Mouse (Mus musculus) T-cell, adult 66 days (primary cell): ENCODE data around the gene Flrt1. TPM values are rescaled to one million over a fixed set of nuclear protein-coding genes. Genes with fewer than 3 reads are reported as not detected.

Experiments used
- total RNA-seq, 2 experiments: library from RNA; stranded (reverse); gene quantifications; 3 replicates in 1 of 2; 4 replicates in 1 of 2; pipeline ENCODE4 v1.2.4; 2023

The Flrt1 gene
- total RNA-seq = not detected

DNA sequence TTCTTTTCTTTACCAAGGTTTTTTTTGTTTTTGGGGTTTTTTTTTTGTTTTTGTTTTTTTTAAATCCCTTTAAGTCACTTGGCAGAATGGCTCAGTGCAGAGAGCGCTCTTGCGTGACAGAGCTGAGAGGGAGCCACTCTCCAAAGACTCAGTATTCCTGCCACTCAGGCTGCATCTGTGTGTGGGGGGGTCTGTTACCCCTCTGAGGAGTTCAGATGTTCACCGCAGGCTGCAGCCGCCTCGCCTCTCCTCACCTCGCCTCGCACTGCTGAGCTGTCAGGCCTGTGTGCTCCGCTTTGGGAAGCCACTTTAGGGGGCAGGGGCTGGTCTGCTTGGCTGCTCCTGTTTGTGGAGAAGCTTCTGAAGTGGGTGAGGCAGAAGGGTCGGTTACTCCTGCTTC lies at the start of gene Flrt1:
TSS of gene Flrt1 (minus strand) at position 186 of the 400 bp plus-strand sequence.

GRCm38 (mm10) chr19:7056248-7057087 lies 49.1 kb downstream of the Flrt1 start, which contains the start of gene Macrod1:
TSS of gene Macrod1 (plus strand) at chr19:7056810.

Other genes with a start within 250 kb of the Flrt1 start
- gene Ccdc88b, start 247.5 kb downstream of the Flrt1 start, total RNA-seq = 100 to 1,000 TPM in 1 of 2 experiments, 10 to 100 TPM in 1; 92.8 to 115 TPM
- gene Trmt112, start 196.0 kb downstream of the Flrt1 start, total RNA-seq = 100 to 1,000 TPM; 122 to 142 TPM
- 10 to 100 TPM; 66.4 to 71.5 TPM for gene Prdx5, start 195.6 kb downstream of the Flrt1 start, total RNA-seq
- gene Esrra, start 183.9 kb downstream of the Flrt1 start, total RNA-seq = 10 to 100 TPM; 34.4 to 41.3 TPM
- gene Catsperz, start 180.3 kb downstream of the Flrt1 start, total RNA-seq = not detected
- gene Kcnk4, start 171.2 kb downstream of the Flrt1 start, total RNA-seq = not detected
- gene Bad, start 163.9 kb downstream of the Flrt1 start, total RNA-seq = 10 to 100 TPM; 12.0 to 20.5 TPM
- gene Gpr137, start 163.2 kb downstream of the Flrt1 start, total RNA-seq = 10 to 100 TPM in 1 of 2 experiments, 1 to 10 TPM in 1; 8.3 to 10.8 TPM
- 100 to 1,000 TPM; 130 to 155 TPM for gene Ppp1r14b, start 130.8 kb downstream of the Flrt1 start, total RNA-seq
- 10 to 100 TPM; 13.8 TPM for gene Plcb3, start 129.3 kb downstream of the Flrt1 start, total RNA-seq
- 10 to 100 TPM; 17.0 to 22.9 TPM for gene Fkbp2, start 125.2 kb downstream of the Flrt1 start, total RNA-seq
- gene Vegfb, start 118.1 kb downstream of the Flrt1 start, total RNA-seq = 10 to 100 TPM; 10.7 to 13.1 TPM
- 10 to 100 TPM; 25.1 to 28.3 TPM for gene Dnajc4, start 113.2 kb downstream of the Flrt1 start, total RNA-seq
- 1 to 10 TPM; 4.2 to 8.3 TPM for gene Nudt22, start 109.6 kb downstream of the Flrt1 start, total RNA-seq
- 1 to 10 TPM; 2.1 to 3.4 TPM for gene Trpt1, start 109.6 kb downstream of the Flrt1 start, total RNA-seq
- gene Fermt3, start 86.3 kb downstream of the Flrt1 start, total RNA-seq = 100 to 1,000 TPM; 179 to 199 TPM
- 100 to 1,000 TPM; 105 to 157 TPM for gene Stip1, start 65.8 kb downstream of the Flrt1 start, total RNA-seq
- gene Macrod1, start 48.9 kb downstream of the Flrt1 start, total RNA-seq = 10 to 100 TPM; 12.1 to 16.4 TPM
- gene Otub1, start 100.6 kb upstream of the Flrt1 start, total RNA-seq = 100 to 1,000 TPM; 117 to 119 TPM
- 100 to 1,000 TPM; 263 to 296 TPM for gene Cox8a, start 111.9 kb upstream of the Flrt1 start, total RNA-seq
- gene Naa40, start 135.5 kb upstream of the Flrt1 start, total RNA-seq = 10 to 100 TPM; 39.2 to 43.8 TPM
- 1 to 10 TPM; 1.5 to 1.7 TPM for gene Rcor2, start 161.6 kb upstream of the Flrt1 start, total RNA-seq
- 100 to 1,000 TPM; 255 to 274 TPM for gene Mark2, start 236.1 kb upstream of the Flrt1 start, total RNA-seq